Mouse (Mus musculus) spleen, postnatal 4 days (tissue): ENCODE measurements at regions not wholly inside any gene's neighbourhood (a gene's known extent, or its start where the extent isn't known, plus 50 kb on each side); places are given as distances from the start of the nearest gene placed in this dataset.

Source experiments
- DNase-seq, 2 experiments: peaks; one replicate each; pipeline ENCODE4 v3.0.0; 2022; ENCODE audit warnings: low spot score in 2 of 2

GRCm38 (mm10) chr13:78717686-78718431, 518.3 kb upstream of the Nr2f1 start:
- no peak for DNase-seq

DNA sequence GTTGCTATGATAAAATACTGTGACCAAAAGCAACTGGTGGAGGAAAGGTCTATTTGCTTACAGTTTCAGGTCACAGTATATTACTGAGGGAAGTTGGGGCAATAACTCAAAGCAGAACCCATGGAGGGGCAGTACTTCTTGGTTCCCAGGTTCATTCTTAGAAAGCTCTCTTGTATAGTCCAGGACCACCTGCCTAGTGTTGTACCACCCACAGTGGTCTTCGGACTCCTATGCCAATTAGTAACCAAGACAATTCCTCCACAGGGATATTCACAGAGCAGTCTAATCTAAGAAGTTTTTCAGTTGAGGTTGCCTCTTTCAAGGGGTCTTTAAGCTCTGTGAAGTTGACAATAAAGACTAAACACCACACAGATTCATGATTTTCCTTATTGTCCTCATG, 517.6 kb upstream of the Nr2f1 start:
- DNase-seq = no peak

- no peak for DNase-seq
Observed at GRCm38 (mm10) chr13:78704693-78705092, 505.1 kb upstream of the Nr2f1 start.

- no peak for DNase-seq
Observed at GRCm38 (mm10) chr13:78697814-78698519, 498.4 kb upstream of the Nr2f1 start.

DNA sequence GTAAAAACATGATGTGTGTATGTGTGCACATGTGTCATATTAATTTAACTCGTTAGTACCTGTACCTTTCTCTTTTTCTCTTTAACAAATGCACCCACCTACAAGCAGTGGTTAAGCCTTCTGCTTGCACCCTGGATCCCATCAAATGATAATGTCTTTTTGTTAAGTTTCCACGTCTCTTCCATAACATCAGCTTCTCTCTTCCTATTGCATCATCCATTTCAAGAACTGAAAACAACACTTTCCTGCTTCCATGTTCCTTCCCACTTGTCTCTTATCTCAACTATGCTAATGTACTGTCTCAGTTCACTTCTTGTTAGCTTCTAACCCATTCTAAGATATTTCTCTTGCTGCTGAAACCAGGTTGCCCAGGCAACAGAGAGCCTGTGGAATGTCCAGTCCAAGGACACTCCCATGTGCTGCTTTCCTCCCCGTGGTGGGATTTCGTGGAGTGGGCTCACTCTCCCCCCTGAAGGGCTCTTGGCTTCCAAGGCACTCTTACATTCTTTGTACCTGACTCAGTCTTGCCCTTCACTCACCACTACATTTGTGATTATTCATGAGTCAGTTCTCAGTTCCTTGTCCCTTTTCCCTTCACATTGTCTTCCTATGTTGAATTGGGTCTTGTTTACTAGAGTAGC, 479.8 kb upstream of the Nr2f1 start:
- DNase-seq = no peak

GRCm38 (mm10) chr13:78678241-78678640, 478.7 kb upstream of the Nr2f1 start:
- DNase-seq = no peak

- no peak for DNase-seq
Observed at GRCm38 (mm10) chr13:78658285-78658684, 458.7 kb upstream of the Nr2f1 start.

GRCm38 (mm10) chr13:78656766-78657165, 457.2 kb upstream of the Nr2f1 start:
- no peak for DNase-seq

- DNase-seq = no peak
Observed at GRCm38 (mm10) chr13:78656196-78656595, 456.6 kb upstream of the Nr2f1 start.

DNA sequence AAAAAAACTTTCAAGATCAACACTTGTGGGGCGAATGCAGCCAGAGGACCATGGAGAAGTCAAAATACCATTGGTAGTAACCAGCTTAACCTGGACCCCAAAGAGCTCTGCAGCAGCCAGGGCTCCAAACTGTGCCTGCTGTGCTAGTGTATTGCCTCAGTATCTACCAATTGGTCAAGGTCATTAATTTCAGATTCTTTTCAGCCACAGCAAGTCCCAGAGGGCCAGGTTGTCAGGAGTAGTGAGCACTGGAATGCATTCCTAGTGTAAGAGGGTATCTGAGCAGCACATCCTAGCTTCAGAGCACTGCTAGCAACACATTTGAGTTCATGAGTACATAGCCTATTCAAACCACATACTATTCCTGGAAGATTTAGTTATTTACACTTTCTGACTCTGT, 451.3 kb upstream of the Nr2f1 start:
- no peak for DNase-seq

GRCm38 (mm10) chr13:78644556-78644955, 445.0 kb upstream of the Nr2f1 start:
- no peak for DNase-seq

DNA sequence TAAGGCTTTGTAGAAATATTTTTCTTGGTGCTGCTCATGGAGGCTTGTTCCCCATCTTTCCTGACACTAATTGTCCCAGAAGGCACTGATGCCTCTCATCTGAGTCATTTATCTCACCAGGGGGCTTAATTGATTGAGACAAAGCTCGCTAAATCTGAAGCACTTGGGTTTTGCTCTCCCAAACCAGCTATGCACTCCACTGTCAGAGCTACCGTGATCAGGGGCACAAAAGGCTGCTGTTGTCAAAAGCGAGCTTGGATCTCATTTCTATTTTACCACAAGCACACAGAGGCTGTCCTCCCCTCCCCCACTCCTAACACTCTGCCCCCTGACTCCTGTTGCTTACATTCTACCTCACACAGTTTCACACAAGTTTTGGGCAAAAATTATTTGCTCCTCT, 443.5 kb upstream of the Nr2f1 start:
- no peak for DNase-seq

GRCm38 (mm10) chr13:78642443-78642729, 442.8 kb upstream of the Nr2f1 start:
- DNase-seq = no peak

- DNase-seq = no peak
Observed at GRCm38 (mm10) chr13:78641687-78642442, 442.3 kb upstream of the Nr2f1 start.

GRCm38 (mm10) chr13:78640340-78640739, 440.8 kb upstream of the Nr2f1 start:
- DNase-seq = no peak

- no peak for DNase-seq
Observed at GRCm38 (mm10) chr13:78638462-78638861, 438.9 kb upstream of the Nr2f1 start.

- DNase-seq = no peak
Observed at GRCm38 (mm10) chr13:78631609-78632008, 432.1 kb upstream of the Nr2f1 start.

DNA sequence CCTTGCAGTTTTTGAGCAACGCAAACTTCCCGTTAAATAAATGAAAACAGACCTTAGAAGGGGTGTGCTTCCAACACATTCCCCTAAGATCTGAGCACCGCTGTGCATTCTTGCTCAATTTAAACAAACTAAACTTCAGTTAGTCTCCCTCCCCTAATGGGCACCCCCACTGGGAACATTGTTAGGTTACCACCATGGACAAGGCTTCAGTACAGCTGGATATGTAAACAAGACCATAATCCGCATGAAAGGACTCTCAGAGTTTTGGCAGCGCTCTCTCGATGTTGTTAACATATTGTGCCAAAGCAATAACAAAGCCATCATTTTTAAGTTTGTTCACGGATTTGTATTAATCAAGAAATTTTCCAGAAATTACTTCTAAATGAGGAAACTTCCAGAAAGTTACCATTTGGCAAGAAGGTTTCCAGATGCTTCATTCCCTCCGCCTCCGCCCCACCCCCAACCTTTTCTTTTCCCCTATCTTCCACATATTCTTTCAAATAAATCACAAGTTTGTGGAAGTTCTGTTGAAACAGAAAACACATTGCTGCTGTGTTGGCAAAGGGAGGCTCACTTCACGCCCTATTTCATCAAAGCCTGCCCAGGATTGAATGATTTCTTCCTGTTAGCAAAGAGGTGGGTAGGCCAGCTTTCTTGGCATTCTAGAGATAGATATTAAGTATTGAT, 429.6 kb upstream of the Nr2f1 start:
- no peak for DNase-seq

GRCm38 (mm10) chr13:78623652-78624051, 424.1 kb upstream of the Nr2f1 start:
- DNase-seq = no peak

DNA sequence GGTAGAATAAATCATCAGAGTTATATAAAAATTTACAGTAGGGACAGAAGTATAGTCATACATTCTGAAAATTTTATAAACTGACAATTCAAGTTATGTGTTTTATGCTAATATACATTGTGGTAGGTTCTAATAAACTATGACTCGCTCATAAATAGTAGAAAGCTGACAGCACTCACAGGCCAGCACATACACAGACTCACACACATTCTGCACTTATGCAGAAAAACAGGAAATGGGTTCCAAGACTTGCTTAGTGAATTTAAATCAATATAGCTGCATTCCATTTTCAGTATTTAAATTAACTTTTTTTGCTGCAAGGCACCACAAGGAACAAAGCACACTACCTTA, 403.3 kb upstream of the Nr2f1 start:
- DNase-seq = no peak

DNA sequence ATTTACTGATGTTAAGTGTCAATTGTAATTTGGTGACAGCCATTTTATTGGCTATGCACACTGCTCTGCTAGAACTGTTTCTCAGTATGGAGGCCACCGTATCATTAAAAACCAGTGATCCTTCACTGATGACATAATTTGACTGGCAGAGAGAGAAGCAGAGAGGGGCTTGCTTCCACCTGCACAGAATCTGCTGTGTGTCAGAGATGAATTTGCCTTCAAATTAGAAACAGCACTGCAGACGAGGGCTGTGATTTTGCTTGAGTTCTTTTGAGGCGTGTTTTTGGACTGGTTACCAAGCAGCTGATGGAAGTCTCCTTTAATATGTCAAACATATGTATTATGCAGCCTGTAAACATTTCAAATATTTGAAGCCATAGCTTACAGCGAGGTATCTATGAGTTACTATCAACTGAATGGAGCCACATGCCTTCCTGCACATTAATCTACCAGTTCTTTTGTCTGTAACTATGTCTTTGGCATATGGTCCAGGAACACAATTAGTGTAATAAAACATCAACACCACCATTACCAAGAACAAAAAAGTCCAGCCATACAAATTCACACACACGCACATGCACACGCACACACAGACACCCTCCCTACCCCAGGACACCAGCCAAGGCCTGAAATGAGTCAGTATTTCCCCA, 402.8 kb upstream of the Nr2f1 start:
- no peak for DNase-seq
